Mouse (Mus musculus): ENCODE measurements around the gene Fzd7. TPM values are rescaled to one million over a fixed set of nuclear protein-coding genes. Genes with fewer than 3 reads are reported as not detected.
A peak's percentile ranks its signal among the peaks of the same experiment; 100 is the strongest.

Fzd7 gene
- polyA plus RNA-seq, 1 experiment from 2014 or later = 3.5 TPM

- H3K4me3 ChIP-seq = no peak overlapping the region
- H3K27me3 ChIP-seq = no peaks in the 10 kb centered on the region
- H3K4me2 ChIP-seq (replicated peaks) = no peak overlapping the region
- H3K9ac ChIP-seq (replicated peaks) = no peak overlapping the region
- WGBS = 42% methylated on average over 17 of the region's 17 CpGs
- ATAC-seq (replicated peaks) = no peak
- H3K4me1 ChIP-seq = no peaks in the 10 kb centered on the region; the same call in 1 of the 2 replicates
- H3K9me3 ChIP-seq = no peaks in the 10 kb centered on the region
- H3K36me3 ChIP-seq = no peaks in the 10 kb centered on the region
- H3K27ac ChIP-seq (replicated peaks) = no peak overlapping the region
Measured at GRCm38 (mm10) chr1:59508463-59509139, 26.4 kb downstream of the Fzd7 start.

- Histone ChIP-seq H3K27me3 (no peaks in the 10 kb centered on the region), H3K4me2 (replicated peaks) (no peak overlapping the region), H3K4me3 (no peak overlapping the region), H3K4me1 (peaks cover 16% of the 10 kb centered on the region), H3K9me3 (no peaks in the 10 kb centered on the region), H3K9ac (replicated peaks) (no peak overlapping the region), H3K36me3 (no peaks in the 10 kb centered on the region), H3K27ac (replicated peaks) (no peak overlapping the region)
- no peak for ATAC-seq (replicated peaks)
- 46% methylated on average over 9 of the region's 9 CpGs for WGBS
Measured at GRCm38 (mm10) chr1:59511566-59512270, 29.5 kb downstream of the Fzd7 start.

- H3K4me1 ChIP-seq = peaks cover 25% of the 10 kb centered on the region
- H3K27ac ChIP-seq (replicated peaks) = peak within 1 kb of the TSS; percentile 93
- no peaks in the 10 kb centered on the region for H3K9me3 ChIP-seq
- peak within 1 kb of the TSS; percentile 63 for H3K4me2 ChIP-seq (replicated peaks)
- H3K36me3 ChIP-seq = no peaks in the 10 kb centered on the region
- peak; percentile 95 for ATAC-seq (replicated peaks)
- H3K27me3 ChIP-seq = no peaks in the 10 kb centered on the region
- 3% methylated on average over 25 of the region's 25 CpGs for WGBS
- H3K4me3 ChIP-seq = peak within 1 kb of the TSS; percentile 44
- H3K9ac ChIP-seq (replicated peaks) = peak within 1 kb of the TSS; percentile 48
Measured at GRCm38 (mm10) chr1:59516026-59516917, 34.0 kb downstream of the Fzd7 start, which contains the start of gene Gm973. Gene Gm973, plus strand, starts transcription at chr1:59516264.

DNA sequence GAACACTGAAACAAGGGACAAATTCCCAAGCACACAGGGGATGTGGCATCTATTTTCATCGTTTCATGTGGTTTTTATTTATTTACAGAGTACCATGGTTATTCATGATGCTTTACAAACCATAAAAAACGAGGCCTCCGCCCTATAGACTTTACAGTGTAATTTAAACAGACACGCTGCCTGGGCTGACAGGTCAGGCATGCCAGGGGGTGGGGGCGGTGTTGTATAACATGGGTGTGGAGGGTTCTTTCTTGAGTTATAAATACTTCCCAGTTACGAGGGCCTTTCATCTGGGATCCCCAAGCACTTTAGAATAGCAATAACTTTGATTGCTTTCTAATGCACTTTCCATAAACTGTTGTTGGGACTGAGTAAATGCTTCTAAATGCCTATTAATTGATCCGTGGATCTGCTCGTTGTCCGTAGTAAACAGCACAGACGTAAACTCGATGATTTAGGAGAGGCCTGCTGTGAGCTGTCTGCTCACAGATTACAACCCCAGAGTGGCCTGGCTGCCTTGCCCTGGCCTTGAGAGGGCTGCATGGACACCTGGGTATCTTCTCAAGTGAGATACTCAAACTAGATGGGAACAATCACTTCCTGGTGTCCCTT lies 38.1 kb downstream of the Fzd7 start:
- Histone ChIP-seq H3K27me3 (no peaks in the 10 kb centered on the region), H3K36me3 (no peaks in the 10 kb centered on the region), H3K4me1 (peaks cover 20% of the 10 kb centered on the region), H3K9me3 (no peaks in the 10 kb centered on the region), H3K9ac (replicated peaks) (no peak overlapping the region), H3K4me2 (replicated peaks) (no peak overlapping the region), H3K27ac (replicated peaks) (no peak overlapping the region), H3K4me3 (no peak overlapping the region)
- no peak for ATAC-seq (replicated peaks)
- WGBS = 46% methylated on average over 11 of the region's 11 CpGs

DNA sequence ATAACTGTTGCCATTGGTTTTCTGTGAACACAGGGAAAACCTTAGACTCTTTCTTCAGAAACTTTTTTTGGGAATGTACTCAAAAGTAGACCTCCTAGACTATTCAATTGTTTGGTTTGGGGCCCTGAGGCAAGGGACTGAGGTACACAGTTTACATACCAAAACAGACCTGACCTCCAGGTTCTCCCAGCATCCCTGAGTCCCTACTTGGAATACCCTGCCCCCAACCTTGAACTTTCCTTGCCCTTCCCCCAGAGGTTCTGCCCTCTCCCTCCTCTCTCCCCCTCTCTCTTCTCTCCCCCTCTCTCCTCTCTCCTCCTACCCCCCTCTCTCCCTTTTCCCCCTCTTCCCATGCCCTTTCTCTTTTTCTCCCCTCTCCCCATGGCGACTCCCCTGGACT lies 40.2 kb downstream of the Fzd7 start:
- H3K9me3 ChIP-seq = no peaks in the 10 kb centered on the region
- no peak overlapping the region for H3K4me2 ChIP-seq (replicated peaks)
- peaks cover 2% of the 10 kb centered on the region; the same call in 1 of the 2 replicates for H3K4me1 ChIP-seq
- WGBS = 27% methylated on average over 1 of the region's 1 CpGs
- H3K9ac ChIP-seq (replicated peaks) = no peak overlapping the region
- no peak for ATAC-seq (replicated peaks)
- no peak overlapping the region for H3K4me3 ChIP-seq
- H3K27ac ChIP-seq (replicated peaks) = no peak overlapping the region
- no peaks in the 10 kb centered on the region for H3K36me3 ChIP-seq
- no peaks in the 10 kb centered on the region for H3K27me3 ChIP-seq

DNA sequence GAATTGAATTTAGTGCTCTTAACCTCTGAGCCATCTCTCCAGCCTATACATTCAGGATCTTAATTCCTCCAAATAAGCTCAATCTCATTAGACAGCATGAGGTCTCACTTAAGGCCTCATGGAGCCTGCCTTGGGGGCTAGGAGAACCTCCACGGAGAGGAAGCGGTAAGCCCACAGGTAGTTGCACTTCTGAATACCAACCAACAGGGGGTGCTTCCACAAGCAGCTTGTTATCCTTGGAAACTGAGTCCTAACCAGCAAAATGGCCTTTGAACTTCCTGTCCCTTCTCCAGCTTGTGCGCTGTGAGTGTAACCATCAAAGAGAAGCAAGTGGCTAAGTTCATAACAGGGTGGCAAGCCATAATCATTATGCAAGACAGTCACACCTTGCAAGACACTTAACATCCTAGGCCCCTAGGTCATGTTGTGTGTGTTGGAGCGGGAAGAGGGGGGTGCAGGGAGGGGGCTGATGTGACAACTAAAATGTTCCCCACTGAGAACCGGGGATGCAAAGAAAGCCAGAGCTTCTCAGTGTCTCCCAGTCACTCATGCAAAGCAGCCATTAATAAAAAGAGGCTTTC lies 41.2 kb downstream of the Fzd7 start:
- 53% methylated on average over 5 of the region's 5 CpGs for WGBS
- no peak overlapping the region for H3K4me2 ChIP-seq (replicated peaks)
- H3K4me3 ChIP-seq = no peak overlapping the region
- no peaks in the 10 kb centered on the region for H3K9me3 ChIP-seq
- H3K36me3 ChIP-seq = no peaks in the 10 kb centered on the region
- no peak overlapping the region for H3K9ac ChIP-seq (replicated peaks)
- no peak for ATAC-seq (replicated peaks)
- H3K27me3 ChIP-seq = no peaks in the 10 kb centered on the region
- no peaks in the 10 kb centered on the region for H3K4me1 ChIP-seq
- no peak overlapping the region for H3K27ac ChIP-seq (replicated peaks)

GRCm38 (mm10) chr1:59524071-59524470 lies 41.8 kb downstream of the Fzd7 start:
- Histone ChIP-seq H3K4me2 (replicated peaks) (no peak overlapping the region), H3K27ac (replicated peaks) (no peak overlapping the region), H3K4me1 (no peaks in the 10 kb centered on the region), H3K27me3 (no peaks in the 10 kb centered on the region), H3K9ac (replicated peaks) (no peak overlapping the region), H3K36me3 (no peaks in the 10 kb centered on the region), H3K9me3 (no peaks in the 10 kb centered on the region), H3K4me3 (no peak overlapping the region)
- 26% methylated on average over 2 of the region's 2 CpGs for WGBS
- ATAC-seq (replicated peaks) = peak; percentile 69; the same call in 1 of the 2 replicates

DNA sequence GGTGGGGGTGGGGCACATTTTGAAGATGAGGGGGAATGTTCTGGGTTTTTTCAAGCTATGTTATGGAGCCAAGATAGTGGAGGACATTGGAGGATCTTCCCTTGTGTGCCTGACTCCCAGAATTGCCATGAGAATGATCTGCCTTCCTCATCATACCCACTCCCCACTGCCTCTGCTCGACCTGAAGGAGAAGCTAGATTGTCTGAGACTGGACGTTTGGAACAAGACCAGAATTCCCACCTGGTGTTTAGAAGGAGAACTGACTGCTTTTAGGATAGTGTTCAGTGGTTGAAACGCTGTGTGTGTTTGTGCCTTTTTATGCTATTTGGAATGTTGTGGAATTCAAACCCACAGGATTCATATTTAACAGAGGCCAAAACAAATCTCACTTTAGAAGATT lies 42.5 kb downstream of the Fzd7 start:
- Histone ChIP-seq H3K36me3 (no peaks in the 10 kb centered on the region), H3K9ac (replicated peaks) (no peak overlapping the region), H3K4me3 (no peak overlapping the region), H3K27ac (replicated peaks) (no peak overlapping the region), H3K27me3 (no peaks in the 10 kb centered on the region), H3K4me1 (no peaks in the 10 kb centered on the region), H3K9me3 (no peaks in the 10 kb centered on the region), H3K4me2 (replicated peaks) (no peak overlapping the region)
- WGBS = 60% methylated on average over 3 of the region's 3 CpGs
- ATAC-seq (replicated peaks) = no peak

- no peak overlapping the region for H3K27ac ChIP-seq (replicated peaks)
- no peaks in the 10 kb centered on the region for H3K36me3 ChIP-seq
- no peak overlapping the region for H3K9ac ChIP-seq (replicated peaks)
- no peak overlapping the region for H3K4me2 ChIP-seq (replicated peaks)
- H3K4me1 ChIP-seq = no peaks in the 10 kb centered on the region
- H3K4me3 ChIP-seq = no peak overlapping the region
- 93% methylated on average over 6 of the region's 6 CpGs for WGBS
- H3K9me3 ChIP-seq = no peaks in the 10 kb centered on the region
- no peaks in the 10 kb centered on the region for H3K27me3 ChIP-seq
- ATAC-seq (replicated peaks) = no peak
Measured at GRCm38 (mm10) chr1:59527219-59527618, 45.0 kb downstream of the Fzd7 start.

GRCm38 (mm10) chr1:59534976-59535810 lies 53.0 kb downstream of the Fzd7 start:
- H3K27me3 ChIP-seq = no peaks in the 10 kb centered on the region
- H3K27ac ChIP-seq (replicated peaks) = peak overlapping the region; percentile 94
- ATAC-seq (replicated peaks) = peak; percentile 98
- no peaks in the 10 kb centered on the region for H3K36me3 ChIP-seq
- no peak overlapping the region for H3K4me3 ChIP-seq
- WGBS = 6% methylated on average over 5 of the region's 5 CpGs
- H3K9me3 ChIP-seq = no peaks in the 10 kb centered on the region
- H3K9ac ChIP-seq (replicated peaks) = no peak overlapping the region
- peaks cover 21% of the 10 kb centered on the region for H3K4me1 ChIP-seq
- 0 out of 2 replicates have a peak overlapping the region, but pooled peaks have one; percentile 7 for H3K4me2 ChIP-seq (replicated peaks)
